Mouse (Mus musculus): ENCODE measurements around the gene Rbbp5.

GRCm38 (mm10) chr1:132431716-132432115, 45.4 kb upstream of the Rbbp5 start:
- TF ChIP-seq POLR2A (IDR thresholded peaks at IDR 0.05; ENCODE audit: low read depth, low read length), result no peak
- no peak for TF ChIP-seq CTCF (IDR thresholded peaks at IDR 0.05; ENCODE audit: extremely low read depth, insufficient read depth, insufficient read length, insufficient replicate concordance)

All from spleen, adult 2 months (tissue).